Comparison of ENCODE assay signal across 8 mouse cellular contexts in the genomic region with DNA sequence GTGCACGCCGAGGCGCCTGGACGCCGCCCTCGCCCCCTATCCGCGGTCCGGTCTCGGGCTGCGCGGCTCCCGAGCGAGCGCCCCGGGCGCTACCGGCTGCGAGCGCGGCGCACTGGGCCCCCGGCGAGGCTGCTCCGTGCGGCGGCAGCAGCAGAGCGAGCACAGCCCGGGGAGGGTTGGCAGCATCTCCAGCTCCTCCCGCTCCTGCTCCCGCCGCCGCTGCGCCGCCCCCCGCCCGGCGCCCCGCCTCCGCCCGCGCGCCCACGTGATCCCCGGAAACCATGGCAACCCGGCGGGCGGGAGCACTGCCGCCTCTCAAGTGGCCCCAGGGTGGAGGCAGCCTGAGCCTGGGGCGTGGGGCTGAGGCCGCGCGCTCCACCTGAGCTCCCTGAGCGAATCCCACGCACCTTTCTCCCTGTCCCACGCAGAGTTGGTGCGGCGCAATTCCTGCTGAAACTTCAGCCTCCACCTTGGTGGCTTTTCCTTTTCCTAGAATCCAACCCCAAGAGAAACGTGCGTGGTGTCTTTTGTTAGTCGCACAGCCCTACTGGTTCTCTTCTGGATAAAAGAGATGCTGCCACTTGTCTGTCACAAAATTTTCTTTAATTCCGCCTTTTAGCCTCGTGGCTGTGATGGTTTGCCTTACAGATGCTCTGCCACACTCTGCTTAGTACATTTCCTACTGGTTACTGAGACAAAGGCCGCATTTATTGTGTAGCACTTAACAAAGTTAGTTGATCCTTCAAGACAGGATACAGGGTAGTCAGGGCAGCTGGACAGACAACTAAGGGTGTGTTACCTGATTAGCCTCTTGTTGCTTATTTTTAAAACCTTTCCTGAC. TPM values are rescaled to one million over a fixed set of nuclear protein-coding genes. Genes with fewer than 3 reads are reported as not detected.
A peak's percentile ranks its signal among the peaks of the same experiment; 100 is the strongest.
DNase-seq lines count a peak whose midpoint lies in the region; ATAC-seq lines count a peak whose summit lies in the region.

TSS of gene Prkar2b (minus strand) at position 207 of the 841 bp plus-strand sequence.

- no peaks in the 10 kb centered on the region for H3K4me1 ChIP-seq in hindbrain, embryonic 11.5 days (replicated peaks; ENCODE audit: control insufficient read depth, insufficient read depth, low read length)

- H3K36me3 ChIP-seq in hindbrain, embryonic 11.5 days (ENCODE audit: control insufficient read depth, insufficient read depth, low read length), result no peaks in the 10 kb centered on the region

- no peaks in the 10 kb centered on the region for H3K27me3 ChIP-seq in hindbrain, embryonic 11.5 days (ENCODE audit: control insufficient read depth, insufficient read depth, low read length)

- H3K9ac ChIP-seq in hindbrain, embryonic 11.5 days (ENCODE audit: low read depth, low read length), result peak within 1 kb of the TSS; percentile 92

- no peaks in the 10 kb centered on the region for H3K9me3 ChIP-seq in hindbrain, embryonic 11.5 days (ENCODE audit: control insufficient read depth, low read length)

- WGBS in hindbrain, embryonic 11.5 days, result under 1% methylated on average over 38 of the region's 64 CpGs

- H3K27ac ChIP-seq in hindbrain, embryonic 11.5 days (ENCODE audit: low read depth, low read length), result peak within 1 kb of the TSS; percentile 94

- H3K4me3 ChIP-seq in hindbrain, embryonic 11.5 days (ENCODE audit: low read depth, low read length), result peak within 1 kb of the TSS; percentile 84

- ATAC-seq in hindbrain, embryonic 11.5 days (ENCODE audit: low FRiP score), result peak; percentile 95

- peak within 1 kb of the TSS; percentile 73 for H3K4me2 ChIP-seq in hindbrain, embryonic 11.5 days (replicated peaks; ENCODE audit: low read depth, low read length)

- DNase-seq in MN1 (ENCODE audit: low spot score), result peak; percentile 96
- peak; percentile 87 for DNase-seq in cerebellum, adult 9-10 months
- peak; percentile 73 to 95 for DNase-seq in frontal cortex, adult 2 months (ENCODE audit: extremely low spot score in 1 of 2, low spot score in 1 of 2)
- peak; percentile 96 for DNase-seq in hindbrain, embryonic 11.5 days (ENCODE audit: low spot score)
- DNase-seq in layer of hippocampus, postnatal 10 days (ENCODE audit: low spot score in 2 of 2), result peak; percentile 89 to 96
- DNase-seq in lung, postnatal 10 days, result peak; percentile 89
- DNase-seq in ovary, postnatal 36 days (ENCODE audit: low spot score), result peak; percentile 97
- DNase-seq in thymus, postnatal 25 days, result peak; percentile 97

RNA-seq across cellular contexts. Expression of gene Prkar2b, which starts in this region (rescaled TPM):
- 31.4 and 34.6 TPM in 2 replicates for polyA plus RNA-seq in frontal cortex, adult 2 months (2012; rRNA removed)
- polyA plus RNA-seq in hindbrain, embryonic 11.5 days (2014; fragmentation: Nextera tagmentation; extraction: Ambion mirVana), result 75.5 and 80.6 TPM in 2 replicates
- total RNA-seq in layer of hippocampus, postnatal 10 days (2021), result 10 to 100 TPM; 68.3 to 73.3 TPM

Comparison
In these comparisons a context has a peak if more than half of its experiments do, and no peak if none do; other contexts are left out.
1. Peak in every context shown above with its lines: DNase-seq, ATAC-seq, H3K4me3 ChIP-seq and H3K27ac ChIP-seq.